Mouse (Mus musculus) myocyte (in vitro differentiated cells): ENCODE data around the gene Spata46. TPM values are rescaled to one million over a fixed set of nuclear protein-coding genes. Genes with fewer than 3 reads are reported as not detected.

Experiments
- H3K27me3 ChIP-seq: one replicate; pipeline ENCODE4 v1.6.1; 2011; ENCODE audit not compliant: control insufficient read depth, insufficient read depth, insufficient read length
- H3K36me3 ChIP-seq: one replicate; pipeline ENCODE4 v1.6.1; 2011; ENCODE audit not compliant: control insufficient read depth, insufficient read depth
- H3K4me2 ChIP-seq: one replicate; pipeline ENCODE4 v1.6.1; 2011; ENCODE audit warnings: low read depth, control low read depth
- H3K4me3 ChIP-seq: one replicate; pipeline ENCODE4 v1.5.1; 2011; ENCODE audit warnings: mild to moderate bottlenecking, control low read depth, moderate library complexity
- H3K79me2 ChIP-seq: one replicate; pipeline ENCODE4 v1.6.1; 2011; ENCODE audit not compliant: control insufficient read depth, insufficient read depth
- H3ac ChIP-seq: one replicate; pipeline ENCODE4 v1.6.1; 2011; ENCODE audit not compliant: control insufficient read depth, insufficient read length
- CEBPB ChIP-seq: IDR thresholded peaks from 2 replicates; pipeline ENCODE4 v1.6.1; 2011; ENCODE audit warnings: mild to moderate bottlenecking, moderate library complexity; ENCODE audit not compliant: poor library complexity, insufficient read depth, severe bottlenecking
- E2F4 ChIP-seq: IDR thresholded peaks from one replicate; pipeline ENCODE4 v1.6.1; 2011; ENCODE audit warnings: mild to moderate bottlenecking, control low read depth, moderate library complexity; ENCODE audit not compliant: insufficient read depth
- MAX ChIP-seq: IDR thresholded peaks from one replicate; pipeline ENCODE4 v1.6.1; 2011; ENCODE audit warnings: low read depth, mild to moderate bottlenecking, control low read depth
- MYOD1 ChIP-seq, 3 experiments: IDR thresholded peaks; one replicate each; pipeline ENCODE4 v1.6.1; 2011; ENCODE audit warnings: control low read depth in 2 of 3, low read depth in 2 of 3, mild to moderate bottlenecking in 2 of 3, moderate library complexity in 1 of 3; ENCODE audit not compliant: insufficient read length in 2 of 3, control insufficient read depth in 1 of 3
- MYOG ChIP-seq, 3 experiments: IDR thresholded peaks; one replicate each; pipeline ENCODE4 v1.6.1; 2011; ENCODE audit warnings: control low read depth in 2 of 3, low read depth in 2 of 3, mild to moderate bottlenecking in 2 of 3; ENCODE audit not compliant: insufficient read length in 2 of 3, control insufficient read depth in 1 of 3, insufficient read depth in 1 of 3
- POLR2A ChIP-seq: IDR thresholded peaks from one replicate; pipeline ENCODE4 v1.6.1; 2011; ENCODE audit warnings: low read depth, mild to moderate bottlenecking, control low read depth, moderate library complexity; ENCODE audit not compliant: insufficient read length
- POLR2AphosphoS2 ChIP-seq: IDR thresholded peaks from one replicate; pipeline ENCODE4 v1.6.1; 2011; ENCODE audit warnings: low read depth, control low read depth; ENCODE audit not compliant: insufficient read length
- REST ChIP-seq: IDR thresholded peaks from one replicate; pipeline ENCODE4 v1.6.1; 2011; ENCODE audit warnings: mild to moderate bottlenecking, control low read depth, moderate library complexity; ENCODE audit not compliant: insufficient read depth, insufficient read length
- SRF ChIP-seq: IDR thresholded peaks from one replicate; pipeline ENCODE4 v1.6.1; 2011; ENCODE audit warnings: low read depth; ENCODE audit not compliant: control insufficient read depth, insufficient read length
- TCF12 ChIP-seq: IDR thresholded peaks from one replicate; pipeline ENCODE4 v1.6.1; 2011; ENCODE audit warnings: mild to moderate bottlenecking, control low read depth; ENCODE audit not compliant: poor library complexity, insufficient read depth, severe bottlenecking
- TCF3 ChIP-seq: IDR thresholded peaks from one replicate; pipeline ENCODE4 v1.6.1; 2011; ENCODE audit warnings: low read depth, control low read depth; ENCODE audit not compliant: insufficient read length
- USF1 ChIP-seq: IDR thresholded peaks from one replicate; pipeline ENCODE4 v1.6.1; 2011; ENCODE audit warnings: low read depth, mild to moderate bottlenecking, control low read depth, moderate library complexity
- polyA plus RNA-seq: library from polyadenylated mRNA; unstranded; fragments of >200 nt; fragmentation: generic; extraction: Trizol; gene quantifications from one replicate; pipeline ENCODE4 v1.2.1, GENCODE M21; 2012; ENCODE audit warnings: missing spikeins

Spata46 gene
- polyA plus RNA-seq, 1 experiment: not detected

DNA sequence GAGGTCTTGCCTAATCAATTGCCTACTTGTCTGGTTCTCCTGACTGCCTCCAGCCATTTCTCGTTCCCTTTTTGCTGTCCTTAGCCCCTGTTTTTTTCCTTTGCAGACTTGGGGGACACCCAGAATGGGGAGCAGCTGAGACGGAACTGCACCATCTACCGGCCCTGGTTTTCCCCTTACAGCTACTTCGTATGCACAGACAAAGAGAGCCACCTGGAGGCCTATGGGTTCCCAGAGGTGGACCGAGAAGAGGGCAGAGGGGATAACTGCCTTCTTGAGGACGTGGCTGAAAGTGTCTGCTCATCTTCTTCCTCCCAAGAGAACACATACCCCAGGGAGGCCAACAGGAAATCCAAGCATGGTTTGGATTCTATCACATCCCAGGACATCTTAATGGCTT is 2.8 kb downstream of the Spata46 start:
- H3ac ChIP-seq: no peak overlapping the region
- no peak for TF ChIP-seq E2F4
- no peak for TF ChIP-seq MYOD1 (IDR thresholded peaks at IDR 0.05; ENCODE audit: control insufficient read depth in 1 of 3, insufficient read length in 2 of 3, low read depth in 2 of 3)
- TF ChIP-seq POLR2A: no peak
- no peak for TF ChIP-seq SRF
- no peak for TF ChIP-seq TCF12
- no peak for TF ChIP-seq MYOG (IDR thresholded peaks at IDR 0.05; ENCODE audit: control insufficient read depth in 1 of 3, insufficient read depth in 1 of 3, insufficient read length in 2 of 3, low read depth in 2 of 3)
- no peak for TF ChIP-seq REST
- TF ChIP-seq CEBPB: no peak
- TF ChIP-seq USF1: no peak
- no peak for TF ChIP-seq TCF3
- no peaks in the 10 kb centered on the region for H3K79me2 ChIP-seq
- no peak overlapping the region for H3K4me2 ChIP-seq
- no peak overlapping the region for H3K4me3 ChIP-seq
- H3K27me3 ChIP-seq: peaks cover 8% of the 10 kb centered on the region
- no peaks in the 10 kb centered on the region for H3K36me3 ChIP-seq

DNA sequence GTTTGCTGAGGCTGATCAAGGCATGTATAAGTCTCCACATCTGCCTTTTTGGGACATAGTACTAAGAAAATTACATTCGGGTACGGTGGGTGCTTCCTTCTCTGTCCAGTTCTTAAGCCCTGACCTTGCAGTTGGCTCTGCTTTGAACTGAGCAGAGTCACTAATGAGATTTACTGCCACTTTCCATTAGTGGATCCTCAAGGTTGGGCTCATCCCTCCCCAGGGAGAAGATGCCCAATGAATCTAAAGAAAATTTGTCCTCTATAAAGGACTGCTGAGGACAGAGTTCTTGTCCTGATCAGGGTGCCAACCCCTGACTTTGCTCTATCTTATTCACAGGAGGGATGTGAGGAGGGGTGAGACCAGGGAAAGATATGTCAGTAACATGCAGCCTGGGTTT is 13.4 kb downstream of the Spata46 start:
- no peak overlapping the region for H3K4me3 ChIP-seq
- H3K36me3 ChIP-seq: no peaks in the 10 kb centered on the region
- H3ac ChIP-seq: no peak overlapping the region
- H3K79me2 ChIP-seq: no peaks in the 10 kb centered on the region
- H3K4me2 ChIP-seq: no peak overlapping the region
- H3K27me3 ChIP-seq: peaks cover 31% of the 10 kb centered on the region
- no peak for TF ChIP-seq MAX
- no peak for TF ChIP-seq TCF12
- no peak for TF ChIP-seq MYOD1 (IDR thresholded peaks at IDR 0.05; ENCODE audit: control insufficient read depth in 1 of 3, insufficient read length in 2 of 3, low read depth in 2 of 3)
- no peak for TF ChIP-seq REST
- TF ChIP-seq POLR2A: no peak
- TF ChIP-seq E2F4: no peak
- no peak for TF ChIP-seq POLR2AphosphoS2
- no peak for TF ChIP-seq TCF3
- TF ChIP-seq USF1: no peak
- no peak for TF ChIP-seq CEBPB
- no peak for TF ChIP-seq MYOG (IDR thresholded peaks at IDR 0.05; ENCODE audit: control insufficient read depth in 1 of 3, insufficient read depth in 1 of 3, insufficient read length in 2 of 3, low read depth in 2 of 3)

- TF ChIP-seq TCF12 (no peak), CEBPB (no peak), REST (no peak), TCF3 (no peak), MYOD1 (IDR thresholded peaks at IDR 0.05; ENCODE audit: control insufficient read depth in 1 of 3, insufficient read length in 2 of 3, low read depth in 2 of 3) (no peak), MAX (no peak), SRF (no peak), POLR2A (no peak)
- Histone ChIP-seq H3ac (no peak overlapping the region), H3K79me2 (no peaks in the 10 kb centered on the region), H3K4me3 (no peak overlapping the region), H3K4me2 (no peak overlapping the region), H3K27me3 (peaks cover 37% of the 10 kb centered on the region), H3K36me3 (no peaks in the 10 kb centered on the region)
Observed at GRCm38 (mm10) chr1:170323001-170323400, 14.4 kb downstream of the Spata46 start.

DNA sequence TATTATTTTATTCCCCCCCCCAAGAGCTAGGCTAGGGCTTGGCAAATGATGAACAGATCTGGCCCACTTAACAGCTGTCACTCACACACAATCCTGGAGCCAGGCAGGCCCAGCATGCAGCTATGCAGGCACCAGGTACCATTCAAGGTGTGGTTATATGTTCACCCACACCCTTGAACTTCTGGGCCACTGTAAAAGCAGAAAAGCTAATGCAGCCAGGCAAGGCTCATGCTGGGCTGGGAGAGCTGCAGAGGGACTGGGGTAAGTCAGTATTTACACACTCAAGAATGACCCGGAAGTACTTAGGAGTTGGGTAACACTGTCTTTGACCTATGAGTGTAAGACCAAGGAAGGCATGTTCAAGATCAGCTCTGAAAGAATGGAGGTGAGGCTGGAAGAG is 15.7 kb downstream of the Spata46 start:
- no peak for TF ChIP-seq USF1
- TF ChIP-seq TCF3: no peak
- TF ChIP-seq TCF12: no peak
- TF ChIP-seq E2F4: no peak
- TF ChIP-seq POLR2A: no peak
- no peak for TF ChIP-seq CEBPB
- no peak for TF ChIP-seq MYOG (IDR thresholded peaks at IDR 0.05; ENCODE audit: control insufficient read depth in 1 of 3, insufficient read depth in 1 of 3, insufficient read length in 2 of 3, low read depth in 2 of 3)
- no peak for TF ChIP-seq SRF
- no peak for TF ChIP-seq REST
- no peak for TF ChIP-seq POLR2AphosphoS2
- TF ChIP-seq MYOD1 (IDR thresholded peaks at IDR 0.05; ENCODE audit: control insufficient read depth in 1 of 3, insufficient read length in 2 of 3, low read depth in 2 of 3): no peak
- no peak for TF ChIP-seq MAX

GRCm38 (mm10) chr1:170325277-170325676 is 16.7 kb downstream of the Spata46 start:
- Histone ChIP-seq H3K27me3 (peaks cover 35% of the 10 kb centered on the region), H3ac (no peak overlapping the region), H3K4me3 (no peak overlapping the region), H3K4me2 (no peak overlapping the region), H3K79me2 (no peaks in the 10 kb centered on the region), H3K36me3 (no peaks in the 10 kb centered on the region)
- TF ChIP-seq TCF12 (no peak), MYOG (IDR thresholded peaks at IDR 0.05; ENCODE audit: control insufficient read depth in 1 of 3, insufficient read depth in 1 of 3, insufficient read length in 2 of 3, low read depth in 2 of 3) (no peak)

More for the DNA sequence above, 15.7 kb downstream of the Spata46 start:
- Histone ChIP-seq H3K4me3 (no peak overlapping the region), H3ac (no peak overlapping the region), H3K36me3 (no peaks in the 10 kb centered on the region), H3K4me2 (no peak overlapping the region), H3K27me3 (peaks cover 35% of the 10 kb centered on the region), H3K79me2 (no peaks in the 10 kb centered on the region)
